Mouse (Mus musculus) urinary bladder, postnatal 4 days (tissue): ENCODE measurements at regions not wholly inside any gene's neighbourhood (a gene's known extent, or its start where the extent isn't known, plus 50 kb on each side); places are given as distances from the start of the nearest gene placed in this dataset.

ENCODE experiments used
- DNase-seq, 2 experiments: peaks; one replicate each; pipeline ENCODE4 v3.0.0; 2021 to 2022; ENCODE audit warnings: low spot score in 2 of 2

DNA sequence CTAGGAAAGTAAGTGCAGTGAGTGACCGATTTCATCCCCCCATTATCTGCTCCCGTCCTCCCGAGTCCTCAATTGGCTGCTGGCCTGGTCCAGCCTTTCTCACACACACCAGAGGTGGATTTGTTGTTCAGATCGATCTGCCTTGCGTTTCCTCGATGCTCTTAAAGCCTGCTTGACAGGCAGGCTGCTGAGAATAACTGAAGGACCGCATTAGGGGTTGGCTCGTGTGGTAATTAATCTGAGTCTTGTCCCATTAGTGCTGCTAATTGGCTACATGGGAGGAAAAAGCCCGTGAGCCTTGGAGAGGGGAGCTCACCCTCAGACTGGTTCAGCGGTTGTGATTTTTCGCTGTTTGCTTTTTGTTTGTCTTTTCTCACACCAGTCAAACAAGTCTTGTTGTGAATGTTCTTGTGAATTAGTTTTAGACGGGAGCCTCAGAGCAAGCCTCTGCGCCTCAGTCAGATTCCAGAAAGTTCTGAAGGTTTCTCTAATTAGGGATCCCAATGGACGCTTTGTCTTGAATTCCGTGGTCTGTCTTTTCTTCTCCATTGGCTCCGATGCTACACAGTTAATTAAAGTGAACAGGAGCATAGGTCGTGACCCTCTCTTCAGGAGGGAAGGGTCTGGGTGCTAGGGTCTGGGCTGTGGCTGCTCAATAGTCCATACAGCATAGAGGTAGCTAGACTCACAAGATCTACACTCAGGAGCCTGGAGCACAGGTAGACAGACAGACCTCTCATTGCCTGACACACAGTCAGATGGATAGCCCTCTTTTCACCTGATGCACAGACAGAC is 226.1 kb upstream of the BB014433 start:
- DNase-seq: no peak

DNA sequence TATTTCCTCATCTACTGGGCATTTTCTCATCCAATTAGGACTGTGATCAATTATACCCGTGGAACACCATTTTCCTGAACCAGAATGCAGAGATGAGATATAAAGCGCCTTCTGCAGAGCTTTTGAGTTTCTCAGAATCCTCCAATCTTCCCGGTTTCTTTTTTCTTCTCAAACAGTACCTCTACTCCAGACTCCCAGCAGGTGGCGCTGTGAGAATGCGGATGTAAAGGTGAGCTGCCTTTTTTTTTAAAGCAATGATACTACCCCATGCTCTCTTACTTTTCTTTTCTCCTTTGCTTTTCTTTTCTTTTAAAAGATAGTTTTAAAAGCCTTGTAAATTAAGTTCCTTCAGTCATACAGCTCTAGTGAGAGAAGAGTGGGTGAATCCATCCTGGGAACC is 224.4 kb upstream of the BB014433 start:
- peak; percentile 19 to 78 for DNase-seq

DNA sequence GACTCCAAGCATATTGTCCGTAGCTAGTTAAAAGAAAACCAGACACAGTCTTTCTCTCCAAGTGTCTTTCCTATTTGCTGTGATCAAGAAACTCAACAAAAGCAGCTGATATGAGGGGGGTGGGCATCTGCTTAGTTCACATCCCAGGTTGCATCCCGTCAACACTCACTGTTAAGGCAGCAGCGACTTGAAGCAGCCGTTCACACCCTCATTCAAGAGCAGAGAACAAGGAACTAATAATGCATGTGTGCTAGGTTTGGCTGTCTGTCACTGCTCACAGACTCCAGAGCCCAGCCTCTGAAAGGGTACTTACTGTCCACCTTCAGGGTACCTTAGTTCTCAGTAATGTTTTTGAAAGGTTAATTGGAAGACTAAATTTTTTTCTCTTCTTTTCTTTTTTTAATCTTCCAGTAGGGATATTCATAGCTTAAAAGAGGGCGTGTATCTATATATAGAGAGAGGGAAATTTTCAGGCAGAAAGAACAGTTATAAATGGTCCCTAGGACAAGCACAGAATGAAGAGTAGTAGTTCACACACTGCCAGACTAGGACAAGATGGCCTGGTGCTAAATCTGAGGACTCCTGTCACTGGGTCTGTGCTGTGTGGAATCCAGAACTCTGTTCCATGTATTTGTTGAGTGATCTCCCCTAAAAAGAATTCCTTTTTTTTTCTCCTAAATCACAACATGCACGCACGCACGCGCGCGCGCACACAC is 199.1 kb upstream of the BB014433 start:
- DNase-seq: no peak

DNA sequence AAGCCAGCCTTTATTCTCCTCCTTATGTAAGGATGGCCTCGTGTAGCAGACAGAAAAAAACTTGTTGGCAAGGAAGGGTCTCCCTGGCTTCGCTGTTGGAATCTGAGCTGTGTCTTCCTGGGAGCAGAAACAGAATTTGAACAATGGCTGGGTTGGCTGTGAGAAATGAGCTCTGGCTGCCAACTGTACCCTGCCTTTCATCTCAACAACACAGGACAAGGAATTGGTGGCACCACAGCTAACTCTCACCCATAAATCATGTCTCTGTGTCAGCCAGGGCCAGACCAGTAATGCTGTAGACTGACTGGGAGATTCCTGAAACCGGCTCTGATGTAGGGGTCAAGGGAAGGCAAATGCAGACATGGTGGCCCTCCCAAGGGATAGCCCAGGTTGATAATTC is 189.5 kb upstream of the BB014433 start:
- DNase-seq: no peak

DNA sequence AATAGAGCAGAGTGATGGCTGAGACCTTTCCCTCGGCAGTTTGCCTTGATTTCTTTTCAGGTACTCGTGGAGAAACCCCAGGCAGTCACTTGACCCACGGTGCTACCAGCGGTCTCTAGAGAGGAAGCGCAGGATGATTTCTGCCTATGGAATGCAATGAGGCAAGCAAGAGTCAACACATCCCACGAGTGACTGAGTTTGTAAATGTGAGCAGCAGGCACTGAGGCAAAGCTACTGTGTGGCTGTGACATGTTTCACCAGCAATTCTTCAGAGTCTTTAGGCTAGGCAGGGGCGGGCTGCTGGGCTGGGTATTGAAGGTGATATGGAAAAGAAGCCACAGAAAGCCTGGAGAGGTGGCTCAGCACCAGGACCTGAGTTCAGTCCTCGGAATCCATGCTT is 187.4 kb upstream of the BB014433 start:
- DNase-seq: no peak

DNA sequence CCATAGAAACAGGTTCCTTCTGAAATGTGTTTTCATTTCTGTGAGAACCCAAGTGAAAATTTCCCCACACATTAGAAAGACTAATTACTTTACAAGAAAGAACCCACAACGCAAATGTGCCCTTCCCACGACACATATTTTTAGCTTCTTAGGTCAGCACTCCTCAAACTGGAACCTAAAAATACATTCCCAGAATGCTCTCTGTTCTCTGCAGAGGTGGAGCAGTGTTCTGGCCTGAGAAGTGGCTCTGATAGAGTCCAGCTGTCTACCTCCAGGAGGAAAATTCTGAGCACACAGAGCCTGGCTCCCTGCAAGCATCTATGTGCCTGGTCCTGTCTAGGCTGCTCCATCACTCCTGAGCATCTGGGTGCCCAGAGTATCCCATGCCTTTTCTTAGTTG is 184.3 kb upstream of the BB014433 start:
- DNase-seq: no peak

DNA sequence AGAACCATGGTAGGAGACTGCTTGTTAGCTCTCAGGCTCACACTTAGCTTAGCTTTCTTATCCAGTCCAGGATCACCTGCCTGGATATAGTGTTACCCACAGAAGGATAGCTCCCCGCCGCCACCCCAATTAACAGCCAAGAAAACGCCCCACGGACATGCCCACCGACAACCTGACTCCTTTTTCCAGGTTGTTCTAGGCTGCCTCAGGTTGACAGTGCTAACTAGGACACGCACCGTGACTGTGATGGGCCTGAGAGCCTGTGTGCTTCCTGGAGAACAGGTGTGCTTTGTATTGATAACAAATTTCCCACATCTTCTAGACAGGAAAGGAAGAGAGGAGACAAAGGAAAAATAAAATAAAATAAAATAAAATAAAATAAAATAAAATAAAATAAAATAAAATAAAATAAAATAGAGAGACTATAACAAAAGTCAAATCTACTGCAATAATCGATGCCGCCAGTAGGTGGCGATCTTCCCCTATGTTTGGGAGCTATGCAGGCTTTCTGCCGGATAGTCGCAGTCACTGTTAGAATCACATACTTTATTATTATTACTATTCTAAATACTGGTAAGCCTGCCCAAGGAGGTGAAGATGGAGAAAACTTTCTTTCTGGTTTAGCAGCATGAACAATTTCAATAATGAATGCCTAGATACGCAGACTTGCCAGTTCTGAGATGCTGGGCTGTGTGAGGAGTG is 175.5 kb upstream of the BB014433 start:
- DNase-seq: peak in 1 of 2 experiments; percentile 74

DNA sequence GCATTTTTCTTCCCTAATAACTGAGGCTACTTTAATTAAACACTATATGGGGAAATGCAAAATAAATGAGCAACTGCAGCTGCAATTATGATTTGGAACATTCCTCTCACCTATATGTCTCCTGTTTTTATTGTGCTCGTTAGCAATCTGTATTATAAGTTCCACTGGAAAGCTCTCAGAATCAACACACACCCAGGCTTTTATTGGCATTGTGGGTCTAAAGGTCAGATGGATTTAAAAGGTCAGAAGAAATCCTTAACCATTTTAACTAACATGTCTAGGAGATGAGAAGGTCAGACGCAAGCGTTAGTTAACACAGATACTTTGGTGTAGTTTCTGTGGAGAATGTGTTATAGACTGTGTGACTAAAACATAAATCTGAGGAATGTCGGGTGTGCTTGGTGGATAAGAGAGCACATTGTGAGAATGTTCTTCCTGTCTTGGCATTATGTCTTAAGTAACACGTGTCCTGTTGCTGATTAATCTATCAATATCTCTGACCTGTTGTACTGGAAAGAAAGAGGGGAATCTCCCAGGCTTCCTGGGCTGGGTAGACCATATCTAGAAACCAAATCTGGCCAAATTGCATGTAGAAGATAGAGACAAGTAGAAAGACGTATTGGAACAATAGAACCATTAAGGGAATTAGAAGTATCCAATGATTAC is 164.1 kb upstream of the BB014433 start:
- DNase-seq: no peak

DNA sequence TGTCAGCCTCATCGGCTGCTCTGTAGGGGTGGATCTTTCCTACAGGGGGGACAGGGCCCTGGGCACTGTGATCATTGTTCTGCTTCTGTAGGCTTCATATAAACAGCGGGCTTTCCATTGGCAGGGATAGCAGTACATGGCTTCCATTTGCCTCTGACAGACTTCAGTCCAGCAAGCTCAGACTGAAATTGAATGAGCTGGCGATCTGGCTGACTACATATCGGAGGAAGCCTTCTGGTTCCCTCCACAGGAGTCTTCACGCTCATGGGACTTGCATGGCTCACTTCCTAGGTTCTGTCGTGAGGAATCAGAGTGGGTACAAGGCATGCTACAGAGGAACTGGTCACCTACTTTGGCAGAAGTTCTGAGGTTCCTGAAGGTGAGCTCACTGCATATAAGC is 155.7 kb upstream of the BB014433 start:
- no peak for DNase-seq

DNA sequence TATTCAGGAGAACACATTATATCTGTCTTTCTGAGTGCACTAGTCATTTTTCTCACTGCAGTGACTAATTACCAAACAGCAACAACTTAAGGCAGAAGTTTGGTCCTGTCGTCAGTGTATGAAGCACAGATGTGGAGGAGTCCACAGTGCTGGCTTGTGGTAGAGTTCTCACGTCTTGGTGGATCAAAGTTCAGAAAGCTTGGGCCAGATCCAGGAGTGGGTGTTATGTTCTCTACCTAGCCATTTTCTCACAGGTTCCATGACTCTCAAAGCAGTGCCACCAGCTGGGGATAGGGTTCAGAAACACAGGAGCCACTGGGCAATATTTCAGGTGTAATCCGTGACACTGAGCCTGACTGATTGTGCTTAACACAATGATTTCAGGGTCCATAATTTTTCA is 144.8 kb upstream of the BB014433 start:
- no peak for DNase-seq

DNA sequence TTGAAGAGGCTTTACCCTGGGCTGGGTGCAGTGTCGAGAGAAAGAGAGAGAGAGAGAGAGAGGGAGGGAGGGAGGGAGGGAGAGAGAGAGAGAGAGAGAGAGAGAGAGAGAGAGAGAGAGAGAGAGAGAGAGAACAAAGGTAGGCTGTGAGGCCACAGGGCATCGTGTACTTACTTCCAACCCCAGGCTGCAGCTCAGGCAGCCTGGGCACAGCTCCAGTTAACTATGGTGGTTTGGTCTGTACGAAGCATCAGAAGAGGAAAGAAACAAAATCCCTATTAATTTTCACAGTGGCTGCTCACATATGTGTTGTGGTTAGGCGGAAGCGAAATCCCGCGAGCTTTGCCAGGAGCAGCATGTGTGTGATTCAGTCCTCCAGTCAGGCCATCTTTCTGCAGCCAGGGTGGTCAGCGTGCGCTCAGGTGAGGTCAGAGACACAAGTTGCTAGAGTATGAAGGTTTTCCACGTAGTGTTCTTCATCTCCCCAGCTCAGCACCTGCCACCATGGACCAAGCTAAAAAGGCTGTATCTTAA is 143.3 kb upstream of the BB014433 start:
- DNase-seq: no peak
